Mouse (Mus musculus) erythroblast, embryonic 14.5 days (primary cell): ENCODE measurements around the gene Csrp3. TPM values are rescaled to one million over a fixed set of nuclear protein-coding genes. Genes with fewer than 3 reads are reported as not detected.

Experiments used
- H3K27me3 ChIP-seq: 2 replicates; pipeline ENCODE4 v1.6.1; 2012; ENCODE audit warnings: inconsistent platforms; ENCODE audit not compliant: control insufficient read depth
- H3K36me3 ChIP-seq: 2 replicates; pipeline ENCODE4 v1.6.1; 2012; ENCODE audit warnings: mild to moderate bottlenecking, inconsistent platforms; ENCODE audit not compliant: control insufficient read depth
- H3K4me1 ChIP-seq: 2 replicates; pipeline ENCODE4 v1.6.1; 2012; ENCODE audit warnings: inconsistent platforms; ENCODE audit not compliant: control insufficient read depth
- H3K4me3 ChIP-seq: replicated peaks from 2 replicates; pipeline ENCODE3; 2012; ENCODE audit warnings: moderate library complexity, mild to moderate bottlenecking, inconsistent platforms
- H3K9me3 ChIP-seq: 2 replicates; pipeline ENCODE4 v1.6.1; 2012; ENCODE audit warnings: low read length, inconsistent platforms, mixed read lengths; ENCODE audit not compliant: control insufficient read depth
- GATA1 ChIP-seq: IDR thresholded peaks from 2 replicates; pipeline ENCODE4 v1.6.1; 2012; ENCODE audit warnings: low read length, inconsistent platforms, mixed read lengths
- TAL1 ChIP-seq: IDR thresholded peaks from 3 replicates; pipeline ENCODE4 v1.6.1; 2012; ENCODE audit warnings: low read length, inconsistent platforms, mixed read lengths
- polyA plus RNA-seq: library from polyadenylated mRNA; stranded (reverse); fragments of >175 nt; gene quantifications from 2 replicates; pipeline ENCODE4 v1.2.3, GENCODE M21; 2012

The Csrp3 gene
- not detected in 2 replicates for polyA plus RNA-seq

- Histone ChIP-seq H3K4me3 (no peak within 1 kb of the TSS), H3K9me3 (no peaks in the 10 kb centered on the region), H3K4me1 (peaks cover 7% of the 10 kb centered on the region), H3K36me3 (no peaks in the 10 kb centered on the region), H3K27me3 (no peaks in the 10 kb centered on the region; the same call in 1 of the 2 replicates)
- TF ChIP-seq GATA1: no peak
- TF ChIP-seq TAL1: no peak
Observed at GRCm38 (mm10) chr7:48847820-48848650, at the start of gene Csrp3. TSS of gene Csrp3 (minus strand) at chr7:48848033.

DNA sequence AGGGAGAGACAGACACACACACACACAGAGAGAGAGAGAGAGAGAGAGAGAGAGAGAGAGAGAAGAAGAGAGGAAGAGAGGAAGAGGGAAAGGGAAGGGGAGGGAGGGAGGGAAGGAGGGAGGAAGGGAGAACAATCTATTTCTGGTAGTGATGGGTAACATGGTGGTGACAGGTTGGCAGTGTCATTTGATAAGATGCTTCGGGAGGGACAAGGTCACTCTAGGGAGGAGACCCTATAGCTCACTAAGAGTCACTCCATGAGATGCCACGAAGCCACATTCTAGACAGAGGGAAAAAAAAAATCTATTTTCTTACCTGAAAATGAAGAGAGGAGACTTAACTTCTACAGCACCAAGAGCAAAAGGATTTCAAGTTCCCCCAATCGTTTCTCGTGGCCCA lies 48.2 kb upstream of the Csrp3 start:
- no peaks in the 10 kb centered on the region for H3K36me3 ChIP-seq
- no peak overlapping the region for H3K4me3 ChIP-seq
- no peaks in the 10 kb centered on the region for H3K4me1 ChIP-seq
- H3K9me3 ChIP-seq: no peaks in the 10 kb centered on the region
- TF ChIP-seq TAL1 (no peak), GATA1 (no peak)
- peaks cover 38% of the 10 kb centered on the region for H3K27me3 ChIP-seq

DNA sequence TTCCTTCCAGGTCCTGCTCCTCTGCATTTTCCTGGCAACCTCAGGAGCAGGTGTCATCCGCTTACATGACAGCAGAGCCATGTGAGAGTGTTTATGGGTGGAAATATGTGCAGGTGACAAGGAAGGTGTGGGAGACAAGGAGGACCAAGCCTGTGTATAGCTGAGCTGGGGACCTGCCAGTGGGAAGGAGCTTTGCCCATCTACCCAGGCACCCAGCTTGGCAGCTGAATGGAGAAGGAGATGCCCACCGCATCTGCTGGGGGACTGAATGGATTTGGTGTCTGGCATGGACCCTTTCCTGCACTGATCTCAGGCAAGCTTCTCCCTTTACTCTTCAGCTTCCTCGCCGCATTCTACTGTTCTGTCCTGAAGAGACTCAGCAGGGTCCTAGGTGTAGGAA lies 47.6 kb upstream of the Csrp3 start:
- no peak overlapping the region for H3K4me3 ChIP-seq
- no peaks in the 10 kb centered on the region for H3K4me1 ChIP-seq
- H3K9me3 ChIP-seq: no peaks in the 10 kb centered on the region
- H3K36me3 ChIP-seq: no peaks in the 10 kb centered on the region
- H3K27me3 ChIP-seq: peaks cover 38% of the 10 kb centered on the region
- no peak for TF ChIP-seq GATA1
- no peak for TF ChIP-seq TAL1

- H3K36me3 ChIP-seq: no peaks in the 10 kb centered on the region
- peaks cover 30% of the 10 kb centered on the region for H3K27me3 ChIP-seq
- H3K4me1 ChIP-seq: no peaks in the 10 kb centered on the region
- H3K4me3 ChIP-seq: no peak overlapping the region
- TF ChIP-seq GATA1: no peak
- H3K9me3 ChIP-seq: no peaks in the 10 kb centered on the region
Observed at GRCm38 (mm10) chr7:48894763-48895162, 46.9 kb upstream of the Csrp3 start.

GRCm38 (mm10) chr7:48894152-48894551 lies 46.3 kb upstream of the Csrp3 start:
- Histone ChIP-seq H3K9me3 (no peaks in the 10 kb centered on the region), H3K27me3 (peaks cover 24% of the 10 kb centered on the region), H3K4me1 (no peaks in the 10 kb centered on the region), H3K4me3 (no peak overlapping the region), H3K36me3 (no peaks in the 10 kb centered on the region)
- TF ChIP-seq GATA1 (no peak), TAL1 (no peak)

DNA sequence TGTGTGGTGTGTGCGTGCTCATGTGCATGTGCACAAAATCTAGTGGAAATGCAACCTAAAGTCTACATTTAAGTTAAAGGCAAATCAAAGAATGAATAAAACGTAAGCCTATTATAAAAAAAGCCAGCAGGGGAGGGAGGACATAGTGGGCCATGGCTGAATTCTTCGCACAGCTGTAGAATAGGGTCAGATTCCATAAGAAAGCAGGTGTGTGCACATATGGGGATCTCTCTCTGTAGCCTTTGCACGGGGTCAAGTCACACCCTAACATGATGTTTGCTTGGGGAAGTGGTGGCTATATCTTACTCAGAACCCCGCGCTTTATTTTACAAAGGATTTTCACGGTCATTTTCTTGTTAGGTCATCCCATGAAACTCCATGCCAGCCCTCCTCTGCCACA lies 45.3 kb upstream of the Csrp3 start:
- TF ChIP-seq GATA1: no peak
- TF ChIP-seq TAL1: no peak
- Histone ChIP-seq H3K4me3 (no peak overlapping the region), H3K36me3 (no peaks in the 10 kb centered on the region), H3K4me1 (no peaks in the 10 kb centered on the region), H3K27me3 (peaks cover 22% of the 10 kb centered on the region), H3K9me3 (no peaks in the 10 kb centered on the region)

GRCm38 (mm10) chr7:48891029-48891428 lies 43.2 kb upstream of the Csrp3 start:
- Histone ChIP-seq H3K27me3 (peaks cover 25% of the 10 kb centered on the region), H3K36me3 (no peaks in the 10 kb centered on the region), H3K4me1 (no peaks in the 10 kb centered on the region), H3K9me3 (no peaks in the 10 kb centered on the region), H3K4me3 (no peak overlapping the region)
- TF ChIP-seq GATA1: no peak
- no peak for TF ChIP-seq TAL1

- peaks cover 3% of the 10 kb centered on the region for H3K4me1 ChIP-seq
- no peak overlapping the region for H3K4me3 ChIP-seq
- no peaks in the 10 kb centered on the region for H3K36me3 ChIP-seq
- H3K9me3 ChIP-seq: no peaks in the 10 kb centered on the region
- no peak for TF ChIP-seq TAL1
- TF ChIP-seq GATA1: no peak
- peaks cover 46% of the 10 kb centered on the region for H3K27me3 ChIP-seq
Observed at GRCm38 (mm10) chr7:48888751-48889150, 40.9 kb upstream of the Csrp3 start.

- H3K27me3 ChIP-seq: peaks cover 53% of the 10 kb centered on the region
- no peak overlapping the region for H3K4me3 ChIP-seq
- no peaks in the 10 kb centered on the region for H3K9me3 ChIP-seq
- H3K36me3 ChIP-seq: no peaks in the 10 kb centered on the region
- peaks cover 7% of the 10 kb centered on the region for H3K4me1 ChIP-seq
- TF ChIP-seq TAL1 (no peak), GATA1 (no peak)
Observed at GRCm38 (mm10) chr7:48887973-48888372, 40.1 kb upstream of the Csrp3 start.

DNA sequence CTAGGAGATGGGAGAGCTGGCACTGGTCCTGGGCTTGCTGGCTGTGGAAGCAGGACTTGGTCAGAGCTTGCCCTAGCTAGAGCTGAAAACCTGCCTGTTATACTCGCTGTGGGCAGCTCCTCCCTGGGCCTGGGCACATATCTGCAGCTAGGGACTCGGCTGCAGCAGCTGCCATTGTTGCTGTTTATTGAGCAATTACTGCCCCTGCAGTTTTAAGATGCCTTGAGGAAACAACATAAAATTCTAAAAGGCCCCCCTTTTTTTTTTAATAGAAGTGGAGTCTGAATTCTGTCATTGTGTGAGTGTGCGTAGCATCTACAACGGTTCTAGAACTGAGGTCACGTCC lies 36.4 kb upstream of the Csrp3 start:
- Histone ChIP-seq H3K4me1 (peaks cover 24% of the 10 kb centered on the region), H3K36me3 (peaks cover 9% of the 10 kb centered on the region), H3K4me3 (no peak overlapping the region), H3K27me3 (peaks cover 58% of the 10 kb centered on the region), H3K9me3 (no peaks in the 10 kb centered on the region)
- no peak for TF ChIP-seq TAL1
- no peak for TF ChIP-seq GATA1
